Mouse (Mus musculus): ENCODE data around the gene Tmem186.

- no peak for TF ChIP-seq EP300 (optimal IDR thresholded peaks at IDR 0.05)
- no peak for TF ChIP-seq CTCF (IDR thresholded peaks at IDR 0.05; ENCODE audit: low read depth)
Observed at GRCm38 (mm10) chr16:8597516-8597915, 40.0 kb downstream of the Tmem186 start.
